Mouse (Mus musculus): Measurements from ENCODE around the gene Sfrp4. TPM values are rescaled to one million over a fixed set of nuclear protein-coding genes. Genes with fewer than 3 reads are reported as not detected.
A peak's percentile ranks its signal among the peaks of the same experiment; 100 is the strongest.
"Not testable (repeated sequence)": the region's sequence is repeated elsewhere in the genome, so short reads cannot be mapped to it uniquely, and the experiment has no call there.

Gene Sfrp4
- total RNA-seq (2021): 1 to 10 TPM; 2.4 to 4.2 TPM
- long read RNA-seq, experiment 1, transcript Sfrp4-201 (6 exons, 1,764 nt): major isoform, 5 of 6 reads
- long read RNA-seq, experiment 1, partial matches to known transcripts: 1 of 6 reads
- long read RNA-seq, experiment 1, other reads (novel, unspliced or antisense): 0 of 6 reads
- long read RNA-seq, experiment 2, partial matches to known transcripts: 0 of 1 reads
- long read RNA-seq, experiment 2, other reads (novel, unspliced or antisense): 0 of 1 reads

- H3K27ac ChIP-seq: peak within 1 kb of the TSS; percentile 72
- peak within 1 kb of the TSS; percentile 74 for H3K4me3 ChIP-seq
- intact Hi-C loops (cut with DNase I): no loop called here
- DNase-seq: peak; percentile 73
- TF ChIP-seq CTCF (IDR thresholded peaks at IDR 0.05): peak; percentile 50
These were observed at the start of gene Sfrp4 for GRCm38 (mm10) chr13:19622573-19623227. TSS of gene Sfrp4 (plus strand) at chr13:19623104.

- intact Hi-C loops (cut with DNase I); DNase-seq; H3K27ac ChIP-seq; H3K4me3 ChIP-seq: not testable (repeated sequence)
These were observed 48.2 kb upstream of the Sfrp4 start for GRCm38 (mm10) chr13:19574723-19575122.

DNA sequence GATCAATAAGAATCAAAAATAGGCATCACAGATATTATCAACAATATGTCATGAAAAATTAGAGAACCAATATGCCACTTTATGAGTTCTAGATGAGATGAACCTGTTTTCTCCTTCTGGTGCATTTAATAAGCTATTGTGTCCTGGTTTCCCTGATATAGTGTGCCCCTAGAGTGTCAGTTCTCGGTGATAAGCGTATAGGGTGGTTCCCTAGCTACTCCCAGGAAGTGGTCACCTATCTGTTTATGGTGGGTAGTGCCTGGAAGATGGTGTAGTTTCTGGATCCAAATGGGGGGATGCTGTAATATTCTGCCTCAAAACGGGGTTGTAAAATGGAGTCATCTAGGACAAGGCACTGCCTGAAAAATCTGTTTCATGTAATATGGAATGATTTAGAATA, 47.0 kb upstream of the Sfrp4 start:
- intact Hi-C loops (cut with DNase I): no loop called here
- Histone ChIP-seq H3K4me3 (no peak overlapping the region), H3K27ac (no peak overlapping the region)
- no peak for DNase-seq
- no peak for TF ChIP-seq CTCF (IDR thresholded peaks at IDR 0.05)

DNA sequence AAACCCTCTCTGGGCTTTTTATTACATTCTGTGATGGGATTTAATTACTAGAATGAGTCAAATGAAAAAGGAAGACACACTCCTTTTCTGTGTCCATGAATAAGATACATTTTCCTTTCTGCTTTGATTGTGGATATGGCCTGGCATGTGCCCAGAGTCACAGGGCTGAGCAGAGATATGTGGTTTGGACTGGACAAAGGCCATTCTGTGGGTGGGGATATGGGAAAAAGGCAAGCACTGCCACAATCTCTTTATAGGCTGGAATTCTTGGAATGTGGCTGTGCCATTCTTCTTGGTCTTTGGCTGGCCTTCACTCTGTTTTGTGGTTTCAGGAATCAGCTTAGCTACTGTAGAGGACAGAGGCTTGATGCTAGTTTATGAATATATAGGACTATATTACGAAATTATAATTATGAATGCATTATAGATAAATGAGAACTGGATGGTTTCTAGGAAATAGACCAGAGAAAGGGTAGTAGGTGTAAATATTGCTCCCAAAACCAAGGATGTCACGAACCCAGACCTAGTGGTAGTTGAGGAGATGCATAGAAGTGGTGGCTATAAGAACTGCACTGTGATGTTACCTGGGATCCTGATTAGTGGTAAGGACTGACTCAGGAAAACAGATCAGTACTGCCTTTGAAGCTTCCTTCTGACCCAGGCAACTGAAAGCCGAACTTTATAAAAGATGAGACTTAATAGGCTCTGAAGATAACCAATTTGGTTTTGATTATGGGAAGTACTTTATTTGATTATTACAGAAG, 31.7 kb upstream of the Sfrp4 start:
- no peak for DNase-seq
- no peak overlapping the region for H3K27ac ChIP-seq
- no peak overlapping the region for H3K4me3 ChIP-seq
- intact Hi-C loops (cut with DNase I): no loop called here
- TF ChIP-seq CTCF (IDR thresholded peaks at IDR 0.05): no peak

DNA sequence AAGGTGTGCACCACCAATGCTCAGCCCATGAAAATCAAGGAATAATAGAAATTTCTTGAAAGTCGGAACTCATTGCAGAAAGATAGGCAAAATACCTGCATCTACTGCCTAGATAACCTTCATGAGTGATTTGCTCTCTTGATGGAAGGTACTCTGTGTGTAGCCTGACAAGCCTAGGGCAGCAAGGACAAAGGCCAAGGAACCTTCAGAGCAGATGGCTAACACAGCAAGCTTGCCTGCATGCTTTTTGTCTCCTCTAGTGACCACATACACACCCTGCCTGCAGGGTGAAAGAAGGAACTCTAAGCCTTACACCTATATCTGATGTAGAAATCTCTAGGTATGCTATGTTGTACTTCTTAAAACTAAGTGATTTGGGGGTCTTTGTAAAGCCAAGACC, 27.8 kb upstream of the Sfrp4 start:
- intact Hi-C loops (cut with DNase I): no loop called here
- no peak overlapping the region for H3K27ac ChIP-seq
- DNase-seq: no peak
- TF ChIP-seq CTCF (IDR thresholded peaks at IDR 0.05): no peak
- no peak overlapping the region for H3K4me3 ChIP-seq

- no peak for DNase-seq
- H3K27ac ChIP-seq: no peak overlapping the region
- TF ChIP-seq CTCF (IDR thresholded peaks at IDR 0.05): no peak
- intact Hi-C loops (cut with DNase I): no loop called here
- no peak overlapping the region for H3K4me3 ChIP-seq
These were observed 23.7 kb upstream of the Sfrp4 start for GRCm38 (mm10) chr13:19599242-19599641.

- no peak for TF ChIP-seq CTCF (IDR thresholded peaks at IDR 0.05)
- DNase-seq: no peak
- H3K4me3 ChIP-seq: no peak overlapping the region
- intact Hi-C loops (cut with DNase I): no loop called here
- no peak overlapping the region for H3K27ac ChIP-seq
These were observed 20.4 kb upstream of the Sfrp4 start for GRCm38 (mm10) chr13:19602531-19602930.

DNA sequence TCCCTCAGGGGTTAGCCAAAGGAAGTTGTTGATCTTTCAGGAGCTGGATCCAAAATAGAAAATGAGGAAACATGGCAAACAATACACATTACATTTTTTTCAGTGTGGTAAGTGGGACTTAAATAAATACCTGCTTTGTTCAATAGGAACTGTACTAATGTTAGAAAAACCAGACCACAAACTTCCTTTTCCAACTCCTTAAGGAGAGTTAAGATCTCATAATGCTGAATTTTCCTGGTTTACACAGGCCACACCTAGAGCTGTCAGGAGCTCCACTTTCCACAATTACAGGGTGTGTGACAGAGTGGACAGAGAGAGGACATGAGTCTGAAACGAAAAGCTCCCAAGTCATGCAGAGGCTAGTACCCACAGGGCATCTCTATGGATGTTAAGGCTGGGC, 19.2 kb upstream of the Sfrp4 start:
- Histone ChIP-seq H3K27ac (no peak overlapping the region), H3K4me3 (no peak overlapping the region)
- no peak for DNase-seq
- intact Hi-C loops (cut with DNase I): no loop called here
- TF ChIP-seq CTCF (IDR thresholded peaks at IDR 0.05): no peak

GRCm38 (mm10) chr13:19604916-19605315, 18.0 kb upstream of the Sfrp4 start:
- H3K27ac ChIP-seq: no peak overlapping the region
- DNase-seq: no peak
- intact Hi-C loops (cut with DNase I): no loop called here
- H3K4me3 ChIP-seq: no peak overlapping the region
- no peak for TF ChIP-seq CTCF (IDR thresholded peaks at IDR 0.05)

- TF ChIP-seq CTCF (IDR thresholded peaks at IDR 0.05): no peak
- intact Hi-C loops (cut with DNase I): no loop called here
These were observed 14.8 kb upstream of the Sfrp4 start for GRCm38 (mm10) chr13:19608120-19608519.

DNA sequence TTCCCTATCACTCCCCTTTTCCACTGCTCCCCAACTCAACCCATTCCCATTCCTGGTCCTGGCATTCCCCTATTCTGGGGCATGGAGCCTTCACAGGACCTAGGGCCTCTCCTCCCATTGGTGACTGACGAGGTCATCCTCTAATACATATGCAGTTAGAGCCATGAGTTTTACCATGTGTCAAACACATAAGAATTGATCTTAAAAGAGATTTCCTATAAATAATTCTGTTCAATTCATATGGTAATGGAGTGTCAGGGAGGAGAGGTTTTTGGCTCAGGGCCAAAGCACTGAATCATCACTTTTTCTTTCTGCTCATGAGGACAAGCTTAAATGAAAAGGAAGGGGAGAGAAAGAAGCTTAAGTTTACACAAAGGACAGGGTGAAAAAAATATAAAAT, 10.6 kb upstream of the Sfrp4 start:
- no peak for TF ChIP-seq CTCF (IDR thresholded peaks at IDR 0.05)
- no peak for DNase-seq
- intact Hi-C loops (cut with DNase I): no loop called here
- H3K4me3 ChIP-seq: no peak overlapping the region
- no peak overlapping the region for H3K27ac ChIP-seq

More at GRCm38 (mm10) chr13:19608120-19608519, 14.8 kb upstream of the Sfrp4 start:
- DNase-seq: no peak
- Histone ChIP-seq H3K4me3 (no peak overlapping the region), H3K27ac (no peak overlapping the region)

- Histone ChIP-seq H3K27ac (no peak overlapping the region), H3K4me3 (no peak overlapping the region)
- intact Hi-C loops (cut with DNase I): no loop called here
- no peak for DNase-seq
- TF ChIP-seq CTCF (IDR thresholded peaks at IDR 0.05): no peak
These were observed 9.9 kb upstream of the Sfrp4 start for GRCm38 (mm10) chr13:19612963-19613362.

- no peak overlapping the region; the same call in 1 of the 2 replicates for H3K27ac ChIP-seq
- intact Hi-C loops (cut with DNase I): no loop called here
- DNase-seq: no peak
- H3K4me3 ChIP-seq: no peak overlapping the region
- TF ChIP-seq CTCF (IDR thresholded peaks at IDR 0.05): no peak
These were observed 9.5 kb upstream of the Sfrp4 start for GRCm38 (mm10) chr13:19613426-19613825.

All from gastrocnemius, adult 2 months (tissue).